Mouse (Mus musculus): ENCODE measurements around the gene Sox5.
A peak's percentile ranks its signal among the peaks of the same experiment; 100 is the strongest.

Gene Sox5

DNA sequence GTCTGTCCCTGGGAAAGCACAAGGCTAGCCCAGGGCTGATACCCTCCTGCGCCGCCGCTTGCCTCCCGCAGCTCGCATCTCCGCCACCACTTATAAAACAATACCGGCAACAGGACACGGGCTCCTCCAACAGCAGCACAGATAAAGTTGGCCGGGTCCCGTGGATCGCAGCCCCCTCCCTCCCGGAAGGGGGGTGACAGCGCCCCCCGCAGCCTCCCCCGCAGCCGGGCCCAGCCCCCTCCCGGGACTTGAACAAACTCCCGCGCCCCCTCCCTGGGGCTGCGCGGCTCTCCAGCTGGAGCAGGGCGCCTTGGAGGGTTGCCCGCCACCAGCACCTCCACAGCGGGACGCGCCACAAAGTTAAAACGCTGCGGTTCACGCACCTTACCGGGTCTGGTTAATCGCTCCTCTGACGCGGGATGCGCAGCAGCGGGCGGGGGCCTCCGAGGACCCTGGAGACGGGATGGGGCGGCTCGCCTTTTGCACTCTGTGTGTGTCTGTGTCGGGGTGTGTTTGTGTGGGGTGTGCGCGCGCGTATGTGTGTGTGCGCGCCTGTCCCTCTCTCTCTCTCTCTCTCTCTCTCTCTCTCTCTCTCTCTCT, at the start of gene Sox5:
TSS of gene Sox5 (minus strand) at position 547 of the 600 bp plus-strand sequence.
- peak; percentile 67 for DNase-seq (ENCODE audit: extremely low spot score)

DNA sequence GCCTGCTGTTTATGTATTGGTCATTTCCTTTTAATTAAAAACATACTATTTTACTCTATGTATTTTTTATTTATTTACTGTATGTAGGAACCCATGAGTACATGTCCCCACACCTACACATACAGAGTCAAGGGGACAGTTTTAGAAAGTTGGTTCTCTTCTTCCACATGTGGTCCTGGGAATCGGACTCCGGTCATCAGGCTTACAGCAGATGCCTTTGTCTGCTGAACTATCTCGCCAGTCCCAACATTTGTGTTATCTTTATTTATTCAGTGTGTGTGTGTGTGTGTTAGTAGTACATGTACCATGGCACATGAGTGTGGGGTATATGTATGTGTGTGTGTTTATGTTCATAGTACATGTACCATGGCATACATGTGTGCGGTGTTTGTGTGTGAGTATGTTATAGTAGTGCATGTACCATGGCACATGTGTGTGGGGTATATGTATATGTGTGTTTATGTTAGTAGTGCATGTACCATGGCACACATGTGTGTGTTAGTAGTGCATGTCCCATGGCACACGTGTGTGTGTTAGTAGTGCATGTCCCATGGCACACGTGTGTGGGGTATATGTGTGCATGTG, 43.3 kb upstream of the Sox5 start:
- DNase-seq (ENCODE audit: extremely low spot score) = no peak

DNA sequence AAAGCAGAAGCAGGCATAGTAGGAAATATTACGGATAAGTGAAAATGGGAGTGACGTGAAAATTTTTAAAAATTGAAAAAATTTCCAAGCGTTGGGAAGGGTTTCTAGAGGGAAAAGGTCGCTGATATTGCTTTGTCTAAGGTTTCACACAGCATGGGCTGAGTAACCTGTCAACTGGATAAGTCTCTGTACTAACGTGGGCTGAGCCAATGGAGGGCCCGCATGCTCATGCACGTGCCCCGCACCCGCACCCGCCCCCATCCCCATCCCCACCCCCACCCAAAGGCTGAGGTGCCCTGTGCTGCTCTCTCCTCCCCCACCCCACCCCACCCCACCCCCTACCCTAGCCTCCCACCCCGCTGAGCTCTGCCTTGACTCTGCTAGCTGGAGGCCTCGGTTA, 42.4 kb upstream of the Sox5 start:
- DNase-seq (ENCODE audit: extremely low spot score) = no peak

DNA sequence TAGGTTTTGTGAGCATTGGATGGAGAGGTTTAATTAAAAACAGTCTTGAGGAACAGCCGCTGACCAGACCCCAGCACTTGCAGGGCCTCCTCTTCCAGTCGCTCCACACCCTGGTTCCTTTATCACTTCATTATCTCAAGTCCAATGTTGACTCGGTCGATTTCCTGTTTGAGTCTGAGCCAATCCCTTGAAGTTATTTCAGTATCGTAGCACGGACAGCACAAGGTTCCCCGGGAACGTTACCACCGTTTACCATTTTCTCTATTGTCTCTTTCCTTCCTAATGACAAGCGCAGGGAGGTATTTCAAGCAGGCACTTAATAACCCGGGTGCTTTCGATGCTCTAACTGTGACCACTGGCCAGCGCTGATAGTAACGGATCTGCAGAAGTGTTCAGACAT, 40.8 kb upstream of the Sox5 start:
- no peak for DNase-seq (ENCODE audit: extremely low spot score)

DNA sequence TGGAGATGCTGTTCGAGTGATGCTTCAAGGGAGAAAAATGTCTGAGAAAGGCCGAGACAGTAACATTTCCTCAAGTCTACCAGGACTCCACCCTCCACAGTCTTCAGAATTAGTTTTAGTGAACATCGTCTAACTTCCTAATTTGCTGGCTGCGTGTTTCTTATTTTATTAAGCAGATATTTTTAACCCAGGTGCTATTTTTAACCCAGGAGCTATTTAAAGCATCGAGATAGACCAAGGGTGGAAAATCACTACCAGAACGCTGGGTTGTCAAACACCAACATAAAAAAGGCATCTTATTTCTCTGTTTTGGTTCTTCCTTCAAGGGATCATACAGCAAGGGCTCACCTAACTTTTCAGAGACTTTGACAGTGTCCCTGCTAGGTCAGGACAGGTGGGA, 39.2 kb upstream of the Sox5 start:
- DNase-seq (ENCODE audit: extremely low spot score) = no peak

DNA sequence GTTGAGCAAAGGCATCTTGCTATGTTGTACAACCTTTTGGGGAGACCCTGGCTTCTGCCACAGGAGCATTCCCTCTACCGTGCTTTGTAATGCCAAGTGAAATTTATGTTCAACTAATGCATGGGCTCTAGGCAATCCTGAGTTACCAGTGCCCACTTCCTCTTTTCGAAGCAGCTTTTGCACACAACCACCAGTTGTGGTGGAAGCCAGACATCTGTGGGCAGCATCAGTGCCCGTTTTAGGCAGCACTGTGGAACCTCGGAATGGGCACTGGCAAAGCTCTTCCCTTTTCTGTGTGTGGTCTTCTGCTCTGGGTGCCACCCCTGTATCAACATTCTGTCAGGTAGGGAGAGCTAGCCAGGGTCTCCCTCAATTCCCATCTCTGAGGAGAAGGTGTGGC, 36.2 kb upstream of the Sox5 start:
- DNase-seq (ENCODE audit: extremely low spot score) = no peak

DNA sequence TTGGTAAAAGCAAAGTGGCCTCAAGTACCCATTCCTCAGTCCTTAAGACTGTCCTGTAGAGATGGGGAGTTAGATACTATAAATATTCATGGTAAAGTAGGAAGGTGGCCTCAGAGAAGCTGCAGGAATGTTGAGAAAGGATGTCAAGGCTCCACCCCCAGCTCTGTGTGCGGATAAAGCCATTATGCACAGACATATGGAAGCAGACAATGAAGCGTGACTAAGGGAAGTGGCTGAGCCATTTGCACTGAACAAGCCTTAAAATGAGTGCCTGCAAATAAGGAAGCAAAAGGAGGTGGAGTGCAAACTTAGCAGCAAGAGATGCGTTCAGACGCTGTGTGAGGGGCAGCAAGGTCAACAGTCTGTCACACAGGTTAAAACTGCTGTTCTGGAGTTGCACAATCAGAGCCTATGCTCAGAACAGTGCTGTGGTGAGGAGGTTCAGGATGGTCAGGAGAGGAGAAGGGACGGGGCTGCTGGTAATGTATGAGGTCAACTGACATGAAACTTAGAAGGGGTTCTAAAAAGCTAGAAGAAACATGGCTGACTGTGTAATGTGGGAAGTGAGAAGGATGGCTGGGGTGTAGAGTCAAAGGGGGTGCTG, 35.7 kb upstream of the Sox5 start:
- DNase-seq (ENCODE audit: extremely low spot score) = no peak

DNA sequence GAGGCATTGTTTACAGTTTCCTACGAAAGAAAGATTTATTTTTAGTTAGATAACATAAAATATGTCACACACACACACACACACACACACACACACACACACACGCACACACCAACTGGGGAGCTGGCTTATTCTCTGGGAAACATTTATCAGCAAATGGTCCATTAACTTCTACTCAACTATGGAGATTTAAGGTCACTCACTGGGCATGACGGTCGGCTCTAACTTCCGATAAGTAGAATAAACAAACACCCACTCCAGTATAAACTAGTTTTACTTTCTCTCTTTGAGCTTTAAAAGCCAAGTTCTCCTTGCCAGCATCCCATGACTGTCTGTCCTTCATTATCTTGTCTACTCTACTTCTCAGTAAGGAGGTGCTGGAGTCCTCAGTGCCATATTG, 33.8 kb upstream of the Sox5 start:
- DNase-seq (ENCODE audit: extremely low spot score) = no peak

DNA sequence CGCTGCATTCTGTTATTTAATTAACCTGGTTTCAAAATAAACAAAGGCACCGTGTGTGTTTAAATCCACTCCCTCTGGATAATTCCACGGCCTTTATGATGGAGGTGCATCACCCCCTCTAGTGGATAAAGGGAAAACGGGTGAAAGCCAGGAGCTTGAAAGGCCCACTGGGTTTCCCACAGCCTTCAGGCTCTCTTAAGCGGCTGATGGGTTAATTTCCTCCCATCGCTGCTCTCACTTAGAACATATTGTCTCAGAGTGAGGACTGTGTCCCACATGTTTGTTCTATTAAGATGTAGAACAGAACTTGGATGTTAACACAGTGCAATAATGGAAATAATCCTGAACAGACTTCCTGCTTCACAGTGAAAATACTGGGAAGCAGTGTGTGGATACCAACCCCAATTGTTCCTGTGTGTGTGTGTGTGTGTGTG, 33.2 kb upstream of the Sox5 start:
- DNase-seq (ENCODE audit: extremely low spot score) = peak; percentile 61

DNA sequence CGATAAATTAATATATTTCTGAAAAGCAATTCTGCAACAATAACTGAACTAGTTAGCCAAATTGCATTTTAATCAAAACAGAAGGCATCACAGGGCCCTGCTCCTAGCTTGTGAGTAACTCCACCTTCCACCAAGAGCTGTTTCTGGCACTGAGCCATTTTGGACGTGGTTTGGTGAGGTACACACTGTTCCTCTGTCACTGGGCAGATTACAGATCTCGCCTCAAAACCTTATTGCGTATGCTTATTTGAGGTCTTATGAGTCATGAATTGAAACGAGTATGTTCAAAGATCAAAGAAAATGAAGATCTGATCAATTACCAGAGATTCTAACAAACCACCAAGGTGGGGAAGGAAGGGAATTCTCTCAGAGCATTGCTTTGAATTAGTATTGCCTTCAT, 22.5 kb upstream of the Sox5 start:
- no peak for DNase-seq (ENCODE audit: extremely low spot score)

DNA sequence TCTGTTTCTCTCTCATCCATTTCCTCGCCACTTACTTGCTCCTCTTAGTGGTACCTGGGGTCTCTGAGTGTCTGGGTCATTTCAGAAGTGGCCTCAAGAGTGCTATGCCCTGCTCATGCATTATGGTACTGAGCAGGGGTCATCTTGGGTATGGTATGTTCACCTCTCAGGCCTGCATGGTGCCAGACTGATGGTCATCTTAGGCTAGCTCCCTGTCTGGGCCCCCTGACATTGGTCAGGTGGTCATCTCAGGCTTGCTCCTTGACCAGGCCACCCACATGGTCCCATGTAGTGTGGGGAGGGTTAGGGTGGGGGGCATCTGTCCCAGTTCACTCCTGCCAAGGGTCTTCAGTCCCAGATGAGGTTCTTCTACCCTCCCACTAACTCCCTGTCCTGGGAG, 21.3 kb upstream of the Sox5 start:
- DNase-seq (ENCODE audit: extremely low spot score) = no peak

DNA sequence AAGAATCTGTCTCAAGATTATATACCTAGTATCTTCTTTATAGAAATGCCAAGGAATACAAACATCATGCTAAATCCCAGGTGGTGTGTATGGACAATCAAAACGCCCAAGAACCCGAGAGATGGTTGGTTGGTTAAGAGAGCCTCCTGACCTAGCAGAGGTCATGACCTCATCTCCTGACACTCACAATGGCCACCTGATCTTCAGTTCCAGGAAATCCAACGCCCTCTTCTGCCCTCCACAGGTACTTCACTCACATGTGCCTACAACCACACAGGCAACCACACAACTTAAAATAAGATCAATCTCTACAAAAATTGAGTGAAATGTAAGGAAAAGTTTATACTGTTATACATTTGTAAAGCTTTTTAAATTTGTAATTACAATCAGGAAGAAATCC, 12.6 kb upstream of the Sox5 start:
- DNase-seq (ENCODE audit: extremely low spot score) = no peak

DNA sequence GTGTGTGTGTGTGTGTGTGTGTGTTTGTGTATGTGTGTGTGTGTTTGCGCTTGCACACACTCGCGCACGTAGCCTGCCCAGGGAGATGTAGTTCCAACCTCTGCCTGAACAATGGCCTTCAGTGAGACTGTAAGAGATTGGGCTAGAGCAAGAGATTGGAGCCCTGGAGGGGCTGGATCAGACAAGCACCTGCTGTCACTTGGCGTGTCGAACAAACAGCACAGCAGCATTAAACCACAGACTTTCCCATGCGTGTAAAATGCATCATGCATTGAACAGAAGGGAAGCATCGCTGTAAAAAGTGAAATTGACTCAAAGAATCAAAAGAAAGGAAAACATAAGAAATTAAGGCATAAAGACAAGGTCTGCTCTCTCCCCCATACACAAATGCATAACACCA, 11.1 kb upstream of the Sox5 start:
- no peak for DNase-seq (ENCODE audit: extremely low spot score)

DNA sequence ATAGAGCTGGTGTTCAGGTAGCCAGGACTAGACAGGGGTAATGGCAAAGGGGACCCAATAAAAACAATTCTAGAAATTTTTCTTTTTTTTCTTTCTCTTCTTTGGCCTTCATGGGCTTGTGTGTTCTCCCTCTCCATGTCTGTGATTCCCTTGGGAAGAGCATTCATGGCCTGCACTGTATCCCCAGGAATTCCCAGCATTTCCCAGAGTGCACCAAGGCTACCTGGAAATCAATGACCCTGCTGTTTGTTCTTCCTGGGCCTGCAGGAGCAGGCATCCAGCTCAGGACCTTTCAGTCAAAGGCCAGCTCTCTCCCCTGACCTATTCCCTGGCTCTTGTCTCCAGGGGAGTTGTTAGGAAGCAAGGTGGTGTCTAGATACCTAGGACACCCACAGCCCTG, 1.5 kb upstream of the Sox5 start:
- no peak for DNase-seq (ENCODE audit: extremely low spot score)

DNA sequence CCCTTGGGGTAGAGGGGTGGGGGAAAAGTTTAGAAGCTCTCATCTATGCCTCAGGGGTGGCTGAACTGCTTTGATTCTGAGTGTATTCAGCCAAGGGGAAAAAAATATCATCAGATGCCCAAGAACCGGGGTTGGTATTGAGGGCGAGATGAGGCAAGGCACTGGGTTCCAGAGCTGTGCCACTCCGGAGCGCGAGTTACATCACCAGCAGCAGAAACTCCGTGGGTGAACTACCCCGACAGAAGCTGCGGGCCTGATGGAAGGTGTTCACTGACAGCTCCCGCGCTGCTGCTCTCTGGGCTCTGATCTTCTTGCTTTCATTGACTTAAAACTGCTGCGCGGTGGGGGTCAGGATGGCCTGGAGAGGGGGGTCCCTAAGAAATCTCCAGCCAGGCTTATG, 1.1 kb upstream of the Sox5 start:
- DNase-seq (ENCODE audit: extremely low spot score) = peak; percentile 45

DNA sequence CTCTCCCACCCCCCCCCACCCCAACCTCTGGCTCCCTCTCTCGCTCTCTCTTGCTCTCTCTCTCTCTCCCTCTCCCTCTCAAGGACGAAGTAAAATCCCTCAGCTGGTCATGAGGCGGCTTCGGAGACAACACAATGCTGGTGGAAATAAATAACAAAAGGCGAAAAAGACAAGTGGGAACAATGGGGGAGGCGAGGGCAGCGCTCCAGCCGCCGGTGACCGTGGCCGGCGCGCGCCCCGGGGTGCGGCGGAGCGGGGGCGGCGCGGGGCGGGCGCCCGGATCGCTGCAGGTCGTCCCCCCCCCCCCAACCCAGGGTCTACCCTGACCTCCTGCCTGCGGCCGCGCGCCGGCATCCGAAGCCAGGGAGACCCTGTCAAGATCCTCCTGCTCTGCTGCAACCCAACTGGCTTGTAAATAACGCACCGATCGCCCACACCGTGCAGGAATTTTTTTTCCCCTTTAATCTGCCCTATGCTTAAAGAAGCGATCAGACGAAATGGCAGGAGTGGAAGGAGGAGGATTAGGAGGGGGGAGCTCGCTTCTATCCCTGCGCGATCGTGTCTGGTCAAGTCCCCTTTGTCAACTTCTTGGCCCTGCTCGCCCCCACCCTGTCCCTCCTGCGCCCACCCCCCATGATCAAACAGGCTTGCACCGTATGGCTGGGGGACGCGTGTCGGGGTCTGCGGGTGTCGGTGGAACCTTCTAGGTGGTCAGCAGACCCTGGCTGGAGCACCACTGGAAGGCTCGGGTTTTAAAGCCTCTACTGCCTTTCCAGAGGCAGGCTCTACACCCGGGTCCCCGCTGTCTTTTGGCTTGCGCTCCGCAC, 467 bp upstream of the Sox5 start:
- peak; percentile 43 for DNase-seq (ENCODE audit: extremely low spot score)

DNA sequence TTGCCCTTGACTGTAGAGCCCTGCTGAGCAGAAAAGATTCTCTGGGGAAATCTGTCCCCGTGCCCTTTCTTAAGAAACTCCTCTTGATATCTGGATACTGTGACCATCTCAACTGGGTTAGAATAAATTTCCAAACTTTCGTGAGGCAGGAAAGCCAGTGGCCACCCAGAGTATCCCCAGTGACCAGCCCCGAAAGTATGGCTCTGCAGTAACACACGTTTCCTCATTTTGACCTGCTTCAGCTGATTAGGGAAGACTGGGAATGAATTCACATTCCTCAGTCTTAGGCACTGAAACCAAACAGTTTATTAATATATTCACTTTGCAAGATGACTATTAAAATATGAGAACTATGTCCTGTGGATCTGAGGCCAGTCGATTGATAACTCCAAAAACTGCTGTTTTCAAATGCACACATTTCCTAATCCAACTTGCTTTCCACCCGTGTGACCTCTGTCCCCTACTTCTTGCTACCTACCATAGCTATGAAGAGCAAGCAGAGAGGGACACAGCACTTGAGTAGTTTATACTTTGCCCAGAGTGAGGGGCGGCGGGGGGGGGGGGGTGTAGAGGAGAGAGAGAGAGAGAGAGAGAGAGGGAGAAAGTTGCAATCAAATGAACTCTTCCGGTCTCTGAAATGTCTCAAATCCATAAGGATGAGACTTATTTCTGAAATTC, 1.0 kb downstream of the Sox5 start:
- peak; percentile 10 for DNase-seq (ENCODE audit: extremely low spot score)

DNA sequence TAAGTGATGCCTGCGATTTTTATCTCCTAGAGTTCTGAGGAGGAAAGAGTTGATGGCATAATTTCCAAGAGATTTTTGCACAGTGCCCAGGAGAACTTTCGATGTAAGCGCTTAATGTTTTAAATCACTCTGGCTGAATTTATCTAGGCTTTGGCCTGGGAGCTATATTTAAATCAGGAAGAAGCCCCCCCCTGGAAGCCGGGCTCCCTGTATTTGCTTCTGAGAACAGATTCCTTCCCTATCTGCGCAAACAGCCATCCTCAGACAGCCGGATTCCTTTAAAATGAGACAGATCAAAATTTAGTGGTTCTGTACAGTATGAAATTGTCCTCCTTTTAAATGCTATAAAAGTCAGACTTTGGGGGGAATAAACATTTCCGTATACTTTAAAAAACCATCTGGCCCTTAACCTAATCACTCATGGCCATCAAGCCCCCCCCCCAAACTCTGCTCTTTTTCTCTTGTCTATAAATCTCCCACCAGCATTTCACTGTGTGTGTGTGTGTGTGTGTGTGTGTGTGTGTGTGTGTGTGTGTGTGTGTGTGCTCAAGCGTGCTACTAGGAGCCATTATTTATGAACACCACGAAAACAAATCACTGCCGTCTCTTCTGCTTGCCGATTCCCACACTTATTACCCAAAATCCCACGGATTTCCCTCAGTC, 1.7 kb downstream of the Sox5 start:
- DNase-seq (ENCODE audit: extremely low spot score) = peak; percentile 5

DNA sequence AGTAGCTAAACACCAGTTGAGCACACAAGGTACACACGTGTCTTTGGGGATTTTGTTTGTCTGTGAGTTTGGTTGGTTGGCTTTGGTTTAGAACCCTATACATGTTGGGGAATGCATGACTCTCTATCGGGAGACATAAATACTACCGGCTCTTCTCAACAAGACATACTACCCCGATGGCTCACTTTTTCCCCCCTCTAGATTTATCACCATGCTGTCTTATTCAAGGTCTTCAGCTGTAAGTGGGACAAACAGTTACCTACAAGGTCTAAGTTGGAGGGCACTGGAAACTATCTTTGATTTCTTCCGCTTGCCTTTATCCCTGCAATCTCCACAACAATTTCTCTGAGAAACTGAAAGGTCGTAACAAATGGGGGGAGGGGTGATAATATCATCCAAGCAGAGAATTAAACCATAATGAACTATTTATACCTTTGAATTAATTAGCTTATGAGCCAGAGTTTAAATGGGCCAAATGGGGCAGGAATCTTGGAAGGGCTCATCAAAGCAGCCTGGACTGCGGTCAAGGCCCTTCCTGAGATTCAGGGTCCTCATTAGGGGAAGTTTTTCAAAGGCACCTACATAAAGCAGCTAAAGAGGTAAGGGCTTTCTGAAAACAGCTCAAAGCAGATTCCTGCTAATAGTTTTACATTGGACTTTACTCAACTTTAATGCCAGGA, 4.3 kb downstream of the Sox5 start:
- DNase-seq (ENCODE audit: extremely low spot score) = no peak

DNA sequence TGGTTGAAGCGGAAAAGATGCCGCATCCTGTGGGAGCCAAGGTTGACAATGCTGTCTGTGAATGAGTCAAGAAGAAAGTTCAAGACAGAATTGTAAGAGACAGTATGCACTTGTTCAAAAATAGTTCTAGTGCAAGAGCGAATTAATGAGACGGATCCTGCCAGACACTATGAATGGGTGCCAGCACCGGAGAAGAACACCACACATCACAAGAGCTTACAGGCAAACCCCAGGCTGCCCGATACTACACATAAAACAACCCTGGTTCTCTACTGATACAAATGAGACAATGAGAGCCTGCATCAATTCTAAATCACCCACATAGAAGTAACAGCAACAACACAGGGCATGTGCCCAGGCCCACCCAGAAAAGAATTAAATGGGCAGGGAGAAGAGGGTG, 8.0 kb downstream of the Sox5 start:
- DNase-seq (ENCODE audit: extremely low spot score) = no peak

DNA sequence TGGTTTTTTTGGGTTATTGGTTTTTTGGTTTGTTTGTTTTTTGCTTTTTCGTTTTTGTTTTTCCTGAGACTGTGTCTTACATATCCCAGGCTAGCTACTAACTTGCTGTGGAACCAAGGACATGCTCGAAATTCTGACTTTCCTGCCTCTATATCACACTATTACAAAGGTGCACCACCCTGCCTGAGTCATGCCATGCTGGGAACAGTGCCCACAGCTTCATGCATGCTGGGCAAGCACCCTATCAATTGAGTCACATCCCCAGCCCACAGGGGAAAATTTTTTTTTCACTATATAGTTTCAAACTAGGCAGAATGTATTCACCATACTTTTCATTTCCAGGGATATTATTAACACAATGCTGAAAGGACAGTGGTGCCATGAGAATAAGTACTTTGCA, 8.8 kb downstream of the Sox5 start:
- no peak for DNase-seq (ENCODE audit: extremely low spot score)
